Mouse (Mus musculus) lung, embryonic 15.5 days (tissue): ENCODE data around the gene Zfp638. TPM values are rescaled to one million over a fixed set of nuclear protein-coding genes. Genes with fewer than 3 reads are reported as not detected.

Source experiments
- ATAC-seq: fragments of 200-750 bp; cut with Nextera tagmentation; 2 replicates; pipeline ENCODE4 v1.8.0; 2017; ENCODE audit warnings: moderate number of reproducible peaks, borderline replicate concordance; ENCODE audit not compliant: low FRiP score, low TSS enrichment; ENCODE audit errors: extremely low read depth
- H3K27ac ChIP-seq: fragments of 300-500 bp; sonication (generic); 2 replicates; pipeline ENCODE4 v1.5.1; 2015; ENCODE audit warnings: moderate library complexity, mild to moderate bottlenecking, inconsistent platforms
- H3K27me3 ChIP-seq: fragments of 300-500 bp; sonication (generic); 2 replicates; pipeline ENCODE4 v1.6.1; 2015; ENCODE audit warnings: inconsistent platforms
- H3K36me3 ChIP-seq: fragments of 300-500 bp; sonication (generic); 2 replicates; pipeline ENCODE4 v1.6.1; 2015; ENCODE audit warnings: inconsistent platforms
- H3K4me1 ChIP-seq: fragments of 300-500 bp; sonication (generic); 2 replicates; pipeline ENCODE4 v1.6.1; 2015; ENCODE audit warnings: inconsistent platforms
- H3K4me2 ChIP-seq: fragments of 300-500 bp; sonication (generic); 2 replicates; pipeline ENCODE4 v1.6.1; 2015; ENCODE audit warnings: inconsistent platforms, mild to moderate bottlenecking, moderate library complexity
- H3K4me3 ChIP-seq: fragments of 300-500 bp; sonication (generic); 2 replicates; pipeline ENCODE4 v1.5.1; 2015; ENCODE audit warnings: mild to moderate bottlenecking, inconsistent platforms
- H3K9ac ChIP-seq: fragments of 300-500 bp; sonication (generic); 2 replicates; pipeline ENCODE4 v1.6.1; 2015; ENCODE audit warnings: inconsistent platforms
- H3K9me3 ChIP-seq: fragments of 300-500 bp; sonication (generic); 2 replicates; pipeline ENCODE4 v1.6.1; 2016; ENCODE audit warnings: inconsistent platforms
- WGBS: fragments of 180-500 bp; shearing (Covaris S2); methylation state at CpG from one replicate; pipeline ENCODE4 v1.1.7; 2015; 5-methylcytosine and 5-hydroxymethylcytosine counted together
- polyA plus RNA-seq: library from polyadenylated mRNA; unstranded; fragments of >200 nt; fragmentation: Nextera tagmentation; extraction: Ambion mirVana; gene quantifications from 2 replicates; pipeline ENCODE4 v1.2.1, GENCODE M21; 2015

Zfp638 gene
- polyA plus RNA-seq, 1 experiment from 2014 or later: 59.1 TPM

- Histone ChIP-seq H3K27me3 (no peaks in the 10 kb centered on the region), H3K36me3 (no peaks in the 10 kb centered on the region), H3K4me1 (no peaks in the 10 kb centered on the region), H3K27ac (no peak overlapping the region), H3K4me2 (no peak overlapping the region), H3K9me3 (no peaks in the 10 kb centered on the region), H3K4me3 (no peak overlapping the region), H3K9ac (no peak overlapping the region)
- ATAC-seq: no peak
- 88% methylated on average over 2 of the region's 2 CpGs for WGBS
Observed at GRCm38 (mm10) chr6:83846141-83846540, 20.8 kb upstream of the Zfp638 start.

GRCm38 (mm10) chr6:83849446-83849845 is 17.5 kb upstream of the Zfp638 start:
- Histone ChIP-seq H3K36me3 (no peaks in the 10 kb centered on the region), H3K9me3 (no peaks in the 10 kb centered on the region), H3K9ac (no peak overlapping the region), H3K27me3 (no peaks in the 10 kb centered on the region), H3K4me1 (no peaks in the 10 kb centered on the region), H3K27ac (no peak overlapping the region), H3K4me3 (no peak overlapping the region), H3K4me2 (no peak overlapping the region)
- 79% methylated on average over 2 of the region's 2 CpGs for WGBS
- no peak for ATAC-seq

- H3K4me1 ChIP-seq: no peaks in the 10 kb centered on the region
- no peaks in the 10 kb centered on the region for H3K36me3 ChIP-seq
- no peak overlapping the region for H3K4me3 ChIP-seq
- H3K9me3 ChIP-seq: no peaks in the 10 kb centered on the region
- no peak for ATAC-seq
- no peak overlapping the region for H3K27ac ChIP-seq
- 78% methylated on average over 5 of the region's 5 CpGs for WGBS
- H3K27me3 ChIP-seq: no peaks in the 10 kb centered on the region
- no peak overlapping the region for H3K9ac ChIP-seq
- no peak overlapping the region for H3K4me2 ChIP-seq
Observed at GRCm38 (mm10) chr6:83857476-83857875, 9.4 kb upstream of the Zfp638 start.

- ATAC-seq: no peak
- 87% methylated on average over 9 of the region's 9 CpGs for WGBS
- Histone ChIP-seq H3K27ac (no peak overlapping the region), H3K4me1 (no peaks in the 10 kb centered on the region), H3K9me3 (no peaks in the 10 kb centered on the region), H3K36me3 (no peaks in the 10 kb centered on the region), H3K4me2 (no peak overlapping the region), H3K4me3 (no peak overlapping the region), H3K9ac (no peak overlapping the region), H3K27me3 (no peaks in the 10 kb centered on the region)
Observed at GRCm38 (mm10) chr6:83860033-83860432, 6.9 kb upstream of the Zfp638 start.

- Histone ChIP-seq H3K27me3 (no peaks in the 10 kb centered on the region), H3K27ac (no peak overlapping the region), H3K9me3 (no peaks in the 10 kb centered on the region), H3K36me3 (no peaks in the 10 kb centered on the region), H3K4me1 (no peaks in the 10 kb centered on the region), H3K9ac (no peak overlapping the region), H3K4me3 (no peak overlapping the region), H3K4me2 (no peak overlapping the region)
- WGBS: 68% methylated on average over 4 of the region's 4 CpGs
- ATAC-seq: no peak
Observed at GRCm38 (mm10) chr6:83863538-83863937, 3.4 kb upstream of the Zfp638 start.

GRCm38 (mm10) chr6:83866423-83866822 is 486 bp upstream of the Zfp638 start:
- H3K4me1 ChIP-seq: no peaks in the 10 kb centered on the region
- H3K9me3 ChIP-seq: no peaks in the 10 kb centered on the region
- H3K4me2 ChIP-seq: peak overlapping the region; percentile 98
- H3K4me3 ChIP-seq: no peak overlapping the region
- no peaks in the 10 kb centered on the region for H3K27me3 ChIP-seq
- no peaks in the 10 kb centered on the region for H3K36me3 ChIP-seq
- no peak overlapping the region for H3K9ac ChIP-seq
- ATAC-seq: no peak
- 33% methylated on average over 4 of the region's 4 CpGs for WGBS
- no peak overlapping the region for H3K27ac ChIP-seq

- no peaks in the 10 kb centered on the region for H3K9me3 ChIP-seq
- 0% methylated on average over 19 of the region's 19 CpGs for WGBS
- H3K4me3 ChIP-seq: peak overlapping the region; percentile 64
- H3K27ac ChIP-seq: peak overlapping the region; percentile 83
- H3K27me3 ChIP-seq: no peaks in the 10 kb centered on the region
- no peaks in the 10 kb centered on the region for H3K36me3 ChIP-seq
- H3K4me2 ChIP-seq: peak overlapping the region; percentile 98
- peak overlapping the region; percentile 50 for H3K9ac ChIP-seq
- H3K4me1 ChIP-seq: no peaks in the 10 kb centered on the region
- ATAC-seq: peak; percentile 51
Observed at GRCm38 (mm10) chr6:83867598-83868585, 983 bp downstream of the Zfp638 start.

GRCm38 (mm10) chr6:83879815-83880214 is 12.9 kb downstream of the Zfp638 start:
- H3K27me3 ChIP-seq: no peaks in the 10 kb centered on the region
- no peaks in the 10 kb centered on the region for H3K4me1 ChIP-seq
- H3K36me3 ChIP-seq: no peaks in the 10 kb centered on the region
- no peak for ATAC-seq
- no peaks in the 10 kb centered on the region for H3K9me3 ChIP-seq
- H3K9ac ChIP-seq: no peak overlapping the region
- no peak overlapping the region for H3K27ac ChIP-seq
- no peak overlapping the region for H3K4me3 ChIP-seq
- 2% methylated on average over 4 of the region's 4 CpGs for whole genome bisulfite sequencing
- no peak overlapping the region; the same call in 1 of the 2 replicates for H3K4me2 ChIP-seq

GRCm38 (mm10) chr6:83886789-83887188 is 19.9 kb downstream of the Zfp638 start:
- Histone ChIP-seq H3K4me3 (no peak overlapping the region), H3K36me3 (no peaks in the 10 kb centered on the region), H3K27me3 (no peaks in the 10 kb centered on the region), H3K4me2 (no peak overlapping the region), H3K27ac (no peak overlapping the region), H3K4me1 (no peaks in the 10 kb centered on the region), H3K9ac (no peak overlapping the region), H3K9me3 (no peaks in the 10 kb centered on the region)
- 78% methylated on average over 3 of the region's 3 CpGs for WGBS
- ATAC-seq: no peak

GRCm38 (mm10) chr6:83888802-83889201 is 21.9 kb downstream of the Zfp638 start:
- 73% methylated on average over 1 of the region's 1 CpGs for WGBS
- H3K4me1 ChIP-seq: no peaks in the 10 kb centered on the region
- no peak overlapping the region for H3K4me3 ChIP-seq
- no peaks in the 10 kb centered on the region for H3K27me3 ChIP-seq
- no peak overlapping the region for H3K27ac ChIP-seq
- no peak overlapping the region for H3K9ac ChIP-seq
- no peaks in the 10 kb centered on the region for H3K9me3 ChIP-seq
- H3K4me2 ChIP-seq: no peak overlapping the region
- H3K36me3 ChIP-seq: no peaks in the 10 kb centered on the region
- no peak for ATAC-seq

- no peak for ATAC-seq
- Histone ChIP-seq H3K27ac (no peak overlapping the region), H3K27me3 (no peaks in the 10 kb centered on the region), H3K9me3 (no peaks in the 10 kb centered on the region), H3K9ac (no peak overlapping the region), H3K4me2 (no peak overlapping the region), H3K4me3 (no peak overlapping the region), H3K36me3 (no peaks in the 10 kb centered on the region), H3K4me1 (no peaks in the 10 kb centered on the region)
- 27% methylated on average over 2 of the region's 2 CpGs for WGBS
Observed at GRCm38 (mm10) chr6:83890281-83891015, 23.5 kb downstream of the Zfp638 start.

GRCm38 (mm10) chr6:83891251-83891650 is 24.3 kb downstream of the Zfp638 start:
- Histone ChIP-seq H3K27me3 (no peaks in the 10 kb centered on the region), H3K9ac (no peak overlapping the region), H3K4me2 (no peak overlapping the region), H3K36me3 (no peaks in the 10 kb centered on the region), H3K4me3 (no peak overlapping the region), H3K4me1 (no peaks in the 10 kb centered on the region), H3K9me3 (no peaks in the 10 kb centered on the region), H3K27ac (no peak overlapping the region)
- WGBS: 82% methylated on average over 5 of the region's 5 CpGs
- ATAC-seq: no peak
